Mouse (Mus musculus) lung, postnatal 0 days (tissue): ENCODE results near the gene Cep63. TPM values are rescaled to one million over a fixed set of nuclear protein-coding genes. Genes with fewer than 3 reads are reported as not detected.

Experiments
- ATAC-seq: fragments of 200-750 bp; cut with Nextera tagmentation; 2 replicates; pipeline ENCODE4 v1.8.0; 2017; ENCODE audit warnings: moderate library complexity
- DNase-seq: peaks from one replicate; pipeline ENCODE4 v3.0.0-alpha.2; 2016; ENCODE audit warnings: low spot score
- H3K27ac ChIP-seq: fragments of 300-500 bp; sonication (generic); 2 replicates; pipeline ENCODE4 v1.5.1; 2014; ENCODE audit warnings: antibody characterized with exemption, mild to moderate bottlenecking, low read length, mixed read lengths
- H3K27me3 ChIP-seq: fragments of 300-500 bp; sonication (generic); replicated peaks from 2 replicates; pipeline ENCODE4 v1.6.1; 2014; ENCODE audit warnings: low read length, mixed read lengths; ENCODE audit not compliant: insufficient read depth
- H3K36me3 ChIP-seq: fragments of 300-500 bp; sonication (generic); 2 replicates; pipeline ENCODE4 v1.6.1; 2014; ENCODE audit warnings: low read length, mixed read lengths; ENCODE audit not compliant: insufficient read depth
- H3K4me1 ChIP-seq: fragments of 300-500 bp; sonication (generic); 2 replicates; pipeline ENCODE4 v1.6.1; 2014; ENCODE audit warnings: antibody characterized with exemption, low read depth, low read length, mixed read lengths; ENCODE audit not compliant: insufficient read depth
- H3K4me2 ChIP-seq: fragments of 300-500 bp; sonication (generic); replicated peaks from 2 replicates; pipeline ENCODE4 v1.6.1; 2014; ENCODE audit warnings: low read depth, mild to moderate bottlenecking, low read length, moderate library complexity, mixed read lengths
- H3K4me3 ChIP-seq: fragments of 300-500 bp; sonication (generic); 2 replicates; pipeline ENCODE4 v1.5.1; 2014; ENCODE audit warnings: low read depth, low read length
- H3K9ac ChIP-seq: fragments of 300-500 bp; sonication (generic); replicated peaks from 2 replicates; pipeline ENCODE4 v1.6.1; 2014; ENCODE audit warnings: low read depth, mild to moderate bottlenecking
- H3K9me3 ChIP-seq: fragments of 300-500 bp; sonication (generic); 2 replicates; pipeline ENCODE4 v1.6.1; 2016; ENCODE audit warnings: low read length, mixed read lengths
- CTCF ChIP-seq: IDR thresholded peaks from 2 replicates; pipeline ENCODE4 v1.5.1; 2016; ENCODE audit warnings: antibody characterized with exemption, mild to moderate bottlenecking
- EP300 ChIP-seq: IDR thresholded peaks from 2 replicates; pipeline ENCODE4 v1.6.1; 2016; ENCODE audit warnings: antibody characterized with exemption, mild to moderate bottlenecking, control low read depth
- WGBS: fragments of 180-500 bp; shearing (Covaris S2); extraction: QIAGEN DNeasy Blood & Tissue Kit; methylation state at CpG from one replicate; pipeline ENCODE4 v1.1.7; 2014; 5-methylcytosine and 5-hydroxymethylcytosine counted together
- polyA plus RNA-seq: library from polyadenylated mRNA; unstranded; fragments of >200 nt; fragmentation: Nextera tagmentation; extraction: Ambion mirVana; gene quantifications from 2 replicates; pipeline ENCODE4 v1.2.1, GENCODE M21; 2015

Cep63 gene
- polyA plus RNA-seq, 1 experiment from 2014 or later = 35.3 TPM

DNA sequence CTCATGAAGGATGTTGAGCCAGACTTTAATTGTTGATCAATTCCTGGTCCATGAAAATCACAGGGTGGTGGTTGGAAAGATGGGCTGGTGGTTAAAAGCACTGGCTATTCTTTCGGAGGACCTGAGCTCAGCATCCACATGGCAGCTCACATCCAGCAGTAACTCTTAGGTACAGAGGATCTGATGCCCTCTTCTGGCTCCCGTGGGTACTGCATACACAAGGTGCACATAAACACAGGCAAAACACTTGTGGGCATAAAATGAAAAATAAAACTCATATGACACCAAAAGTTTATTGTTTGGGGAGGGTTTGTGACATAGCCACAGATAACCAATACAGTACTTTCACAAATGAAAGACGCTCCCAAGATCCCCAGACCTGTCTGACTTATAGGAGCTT lies 67.9 kb downstream of the Cep63 start:
- no peaks in the 10 kb centered on the region for H3K9me3 ChIP-seq
- no peak overlapping the region for H3K27ac ChIP-seq
- TF ChIP-seq CTCF (no peak), EP300 (no peak)
- no peaks in the 10 kb centered on the region for H3K36me3 ChIP-seq
- WGBS = 95% methylated on average over 3 of the region's 3 CpGs
- H3K4me1 ChIP-seq = no peaks in the 10 kb centered on the region
- H3K27me3 ChIP-seq = no peaks in the 10 kb centered on the region
- H3K9ac ChIP-seq = no peak overlapping the region
- H3K4me3 ChIP-seq = no peak overlapping the region
- DNase-seq (no peak), ATAC-seq (no peak)
- no peak overlapping the region for H3K4me2 ChIP-seq

DNA sequence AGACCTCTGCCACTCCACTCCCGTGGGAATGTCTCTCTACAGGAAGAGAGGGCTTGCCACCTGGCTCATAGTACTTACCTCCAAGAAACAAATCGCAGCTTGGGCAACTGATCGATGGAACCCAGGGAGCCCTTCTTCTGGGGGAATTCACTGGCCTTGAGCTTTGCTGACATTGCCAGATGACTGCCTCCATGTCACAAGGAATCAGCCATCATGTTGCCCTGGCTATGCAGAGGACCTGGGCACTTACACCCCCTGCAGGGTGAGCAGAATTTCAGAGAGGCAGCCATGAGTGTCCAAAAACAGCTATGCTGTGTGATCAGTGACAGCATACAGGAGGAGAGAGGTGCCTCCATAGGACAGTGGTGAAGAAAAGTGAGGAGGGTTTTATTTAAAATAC lies 72.6 kb downstream of the Cep63 start:
- DNase-seq (no peak), ATAC-seq (no peak)
- no peak overlapping the region for H3K9ac ChIP-seq
- TF ChIP-seq CTCF (no peak), EP300 (no peak)
- no peaks in the 10 kb centered on the region for H3K4me1 ChIP-seq
- no peaks in the 10 kb centered on the region for H3K27me3 ChIP-seq
- H3K9me3 ChIP-seq = no peaks in the 10 kb centered on the region
- H3K27ac ChIP-seq = no peak overlapping the region
- WGBS = 82% methylated on average over 3 of the region's 3 CpGs
- H3K4me3 ChIP-seq = no peak overlapping the region
- H3K4me2 ChIP-seq = no peak overlapping the region
- H3K36me3 ChIP-seq = no peaks in the 10 kb centered on the region

DNA sequence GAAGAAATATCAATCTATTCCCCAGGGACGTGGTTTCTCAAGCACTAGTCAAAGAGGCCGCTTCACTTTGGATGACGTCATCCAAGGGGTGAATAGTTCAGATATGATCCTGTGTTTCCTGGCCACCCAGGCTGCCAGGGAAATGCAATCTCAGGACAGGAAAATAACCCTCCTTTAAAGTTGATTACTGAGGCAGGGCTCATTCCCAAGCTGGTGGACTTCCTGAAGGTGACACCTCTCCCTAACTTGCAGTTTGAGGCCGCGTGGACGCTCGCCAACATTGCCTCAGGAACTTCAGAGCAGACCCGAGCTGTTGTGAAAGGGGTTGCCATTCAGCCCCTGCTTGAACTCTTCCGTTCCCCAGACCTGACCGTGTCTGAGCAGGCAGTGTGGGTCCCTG lies 74.6 kb downstream of the Cep63 start:
- Histone ChIP-seq H3K27me3 (no peaks in the 10 kb centered on the region), H3K9ac (no peak overlapping the region), H3K9me3 (no peaks in the 10 kb centered on the region), H3K27ac (no peak overlapping the region), H3K36me3 (no peaks in the 10 kb centered on the region), H3K4me2 (no peak overlapping the region), H3K4me1 (no peaks in the 10 kb centered on the region), H3K4me3 (no peak overlapping the region)
- DNase-seq (peak; percentile 25), ATAC-seq (peak; percentile 48)
- 28% methylated on average over 10 of the region's 10 CpGs for WGBS
- TF ChIP-seq EP300 = 0 out of 2 replicates have a peak, but pooled peaks have one; percentile 16
- no peak for TF ChIP-seq CTCF

DNA sequence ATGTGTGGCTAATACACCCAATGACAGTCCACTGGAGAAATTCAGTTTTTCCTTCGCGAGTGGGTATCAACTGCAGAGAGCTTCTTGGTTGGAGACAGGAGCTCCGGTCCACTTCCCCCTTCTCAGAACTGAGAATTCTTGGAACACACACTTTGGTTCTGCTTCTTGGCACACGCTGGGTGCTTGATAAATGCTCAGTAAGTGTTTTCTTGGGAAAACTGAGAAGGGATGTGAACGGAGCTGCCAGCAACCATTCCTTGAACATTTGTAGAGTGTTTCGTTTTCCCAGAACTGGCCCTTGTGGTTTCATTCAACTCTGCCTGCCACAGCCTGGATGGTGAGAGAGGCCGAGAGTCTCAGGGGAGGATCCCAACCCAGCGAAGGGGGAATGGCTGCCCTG lies 77.1 kb downstream of the Cep63 start:
- no peak for ATAC-seq
- no peak overlapping the region for H3K27ac ChIP-seq
- WGBS = 53% methylated on average over 8 of the region's 8 CpGs
- H3K4me2 ChIP-seq = no peak overlapping the region
- no peaks in the 10 kb centered on the region for H3K4me1 ChIP-seq
- no peak overlapping the region for H3K9ac ChIP-seq
- no peaks in the 10 kb centered on the region for H3K36me3 ChIP-seq
- no peaks in the 10 kb centered on the region for H3K9me3 ChIP-seq
- H3K27me3 ChIP-seq = 0 out of 2 replicates have a peak, but pooled peaks cover 6% of the 10 kb centered on the region
- DNase-seq = peak; percentile 22
- TF ChIP-seq CTCF (no peak), EP300 (no peak)
- no peak overlapping the region for H3K4me3 ChIP-seq

DNA sequence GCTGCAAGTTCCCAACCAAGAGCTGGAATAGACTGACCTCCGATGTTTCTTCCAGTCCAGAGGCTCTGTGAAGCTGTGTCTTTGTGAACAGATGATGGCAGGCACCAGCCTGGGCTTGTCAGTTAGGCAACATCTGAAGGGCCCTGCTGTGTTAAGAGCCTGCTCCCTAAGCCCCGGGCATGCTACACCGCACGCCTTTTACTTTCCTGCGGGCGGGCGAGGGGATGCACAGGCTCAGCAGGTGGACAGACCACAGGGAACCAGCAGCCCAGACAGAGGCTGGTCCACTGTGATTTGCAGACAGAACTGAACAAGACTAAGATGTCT lies 79.3 kb downstream of the Cep63 start:
- no peaks in the 10 kb centered on the region for H3K36me3 ChIP-seq
- no peak overlapping the region for H3K9ac ChIP-seq
- no peak overlapping the region for H3K4me3 ChIP-seq
- H3K27me3 ChIP-seq = 0 out of 2 replicates have a peak, but pooled peaks cover 6% of the 10 kb centered on the region
- H3K9me3 ChIP-seq = no peaks in the 10 kb centered on the region
- TF ChIP-seq CTCF (no peak), EP300 (no peak)
- no peak for DNase-seq
- no peak for ATAC-seq
- no peak overlapping the region for H3K4me2 ChIP-seq
- 75% methylated on average over 7 of the region's 7 CpGs for WGBS
- H3K27ac ChIP-seq = no peak overlapping the region
- H3K4me1 ChIP-seq = no peaks in the 10 kb centered on the region

DNA sequence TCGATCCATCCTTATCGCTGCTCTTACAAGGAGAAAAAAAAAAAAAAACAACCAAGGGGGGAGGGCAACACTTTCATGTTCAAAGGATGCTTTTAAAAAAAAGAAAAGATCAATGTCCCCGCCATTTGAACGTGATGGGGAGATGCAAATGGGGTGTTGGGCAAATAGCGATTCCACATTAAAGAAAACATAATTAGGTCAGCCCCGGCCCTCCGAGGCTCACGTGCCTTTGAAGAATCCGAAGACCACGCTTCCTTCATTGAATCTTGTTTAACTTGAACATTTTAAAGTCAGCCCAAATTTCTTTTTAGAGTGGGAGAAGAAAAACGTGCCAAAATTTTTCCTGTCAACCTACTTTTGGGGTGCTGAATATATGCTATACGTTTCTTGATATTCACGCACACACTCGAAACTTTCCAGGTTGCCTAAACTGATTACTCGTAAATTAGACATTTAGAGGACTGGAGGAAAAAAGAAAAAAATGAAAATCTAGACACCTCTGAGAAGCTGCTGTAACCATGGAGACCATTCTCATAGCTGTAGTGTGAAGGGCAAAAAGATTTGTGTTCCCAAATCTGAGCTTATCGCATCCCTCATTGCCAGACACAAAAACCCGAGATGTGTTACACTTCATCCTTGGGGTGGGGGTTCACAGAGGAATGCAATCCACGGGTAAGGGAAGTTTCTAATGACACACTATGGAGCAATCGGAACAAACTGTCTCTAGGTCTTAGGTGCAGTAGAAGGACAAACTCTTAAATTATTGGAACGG lies 79.9 kb downstream of the Cep63 start:
- ATAC-seq = no peak
- no peak for DNase-seq
- no peak overlapping the region for H3K4me2 ChIP-seq
- H3K4me3 ChIP-seq = no peak overlapping the region
- H3K4me1 ChIP-seq = no peaks in the 10 kb centered on the region
- H3K9me3 ChIP-seq = no peaks in the 10 kb centered on the region
- H3K36me3 ChIP-seq = no peaks in the 10 kb centered on the region
- 58% methylated on average over 20 of the region's 20 CpGs for WGBS
- H3K9ac ChIP-seq = no peak overlapping the region
- H3K27ac ChIP-seq = no peak overlapping the region
- TF ChIP-seq EP300 (no peak), CTCF (no peak)
- 0 out of 2 replicates have a peak, but pooled peaks cover 6% of the 10 kb centered on the region for H3K27me3 ChIP-seq
